Mouse (Mus musculus): ENCODE results near the gene Tsc1.

Gene Tsc1

DNA sequence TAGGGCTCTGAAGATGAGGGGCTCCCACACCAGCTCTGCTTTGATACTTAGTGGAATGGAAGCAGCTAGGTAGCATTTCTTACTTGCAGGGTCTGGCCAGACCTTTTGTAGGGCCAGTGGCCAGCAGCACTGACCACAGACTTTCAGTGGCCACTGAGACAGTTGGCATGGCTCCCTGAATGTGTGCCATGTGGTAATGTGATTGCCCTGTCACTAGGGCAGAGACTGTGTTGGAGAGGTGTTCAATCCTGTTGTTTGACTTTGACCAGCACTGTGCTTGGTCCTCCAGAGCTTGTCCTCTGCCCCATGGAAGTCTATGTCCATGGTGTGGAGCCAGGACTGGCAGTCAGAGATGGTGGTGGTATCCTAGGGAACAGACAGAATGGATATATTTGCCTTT, 9.5 kb downstream of the Tsc1 start:
- no peak for ATAC-seq (ENCODE audit: low TSS enrichment)

DNA sequence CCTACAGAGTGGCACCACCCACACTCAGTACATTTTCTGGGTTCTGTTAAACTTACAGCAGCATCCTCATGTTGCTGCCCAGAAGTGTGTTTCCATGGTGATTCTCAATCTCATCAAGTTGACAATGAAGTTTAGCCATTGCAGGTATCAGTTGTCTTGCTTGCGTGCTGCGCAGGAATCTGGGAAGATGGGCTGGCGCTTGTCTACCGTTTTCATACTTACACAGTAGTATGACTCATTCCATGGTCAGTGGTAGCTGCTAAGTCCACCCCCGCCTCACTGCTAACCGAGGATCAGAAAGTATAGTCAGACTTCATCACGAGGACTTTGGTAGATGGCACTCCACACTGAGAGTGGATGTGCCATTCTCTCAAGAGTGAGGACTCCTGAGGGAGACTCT, 12.3 kb downstream of the Tsc1 start:
- peak; percentile 97 for ATAC-seq (ENCODE audit: low TSS enrichment)

DNA sequence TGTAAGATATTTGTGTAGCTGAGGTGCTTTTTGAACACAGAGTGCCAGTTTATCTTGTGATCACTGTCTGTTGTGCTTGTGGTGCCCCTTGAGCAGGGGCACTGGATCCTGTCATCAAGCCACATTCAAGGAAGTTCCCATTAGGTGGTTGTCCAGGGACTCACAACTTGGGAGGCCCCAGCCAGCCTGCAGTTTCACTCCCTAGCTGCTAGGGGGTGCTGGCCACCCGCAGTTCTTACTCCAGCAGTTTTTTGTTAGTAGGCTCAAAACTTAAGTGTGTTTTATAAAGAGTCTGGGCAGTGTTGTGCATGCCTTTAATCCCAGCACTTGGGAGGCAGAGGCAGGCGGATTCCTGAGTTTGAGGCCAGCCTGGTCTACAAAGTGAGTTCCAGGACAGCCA, 13.3 kb downstream of the Tsc1 start:
- no peak for ATAC-seq (ENCODE audit: low TSS enrichment)

DNA sequence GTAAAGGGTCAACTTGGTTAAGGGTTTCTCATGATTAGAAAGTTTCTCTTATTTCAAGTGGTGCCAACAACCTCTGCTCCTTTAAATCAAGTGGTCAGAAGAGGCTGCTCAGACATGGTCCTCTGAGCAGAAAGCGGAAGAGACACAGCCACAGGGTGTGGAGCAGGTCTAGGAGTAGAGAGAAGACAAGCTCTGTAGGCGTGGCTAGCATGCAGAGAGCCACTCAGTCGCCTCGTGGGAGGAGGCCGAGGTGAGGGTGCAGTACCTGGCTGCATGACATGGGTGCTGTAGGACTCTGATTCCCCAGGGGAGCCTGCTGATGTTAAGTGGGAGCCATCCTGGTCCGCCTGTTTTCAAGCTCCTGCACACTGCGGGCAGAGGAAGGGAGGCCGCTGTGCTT, 15.2 kb downstream of the Tsc1 start:
- ATAC-seq (ENCODE audit: low TSS enrichment): no peak

DNA sequence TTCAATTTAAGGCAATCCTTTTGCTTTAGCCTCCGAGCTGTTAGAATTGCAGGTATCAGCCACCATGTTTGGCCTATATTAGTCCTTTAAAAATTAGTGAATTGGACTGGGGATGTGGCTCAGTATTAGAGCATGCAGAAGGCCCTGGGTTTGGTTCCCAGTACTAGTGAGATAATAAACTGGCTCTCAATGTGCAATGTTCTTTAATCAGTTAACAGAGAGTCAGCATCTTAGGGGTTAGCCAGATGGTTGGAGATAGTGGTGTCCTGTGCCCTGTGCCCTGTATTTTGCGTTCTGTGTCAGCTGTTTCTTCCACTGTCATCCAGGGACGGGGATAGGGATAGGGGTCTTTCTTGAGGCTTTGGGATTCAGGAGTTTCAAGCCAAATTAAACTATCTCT, 21.9 kb downstream of the Tsc1 start:
- no peak for ATAC-seq (ENCODE audit: low TSS enrichment)

DNA sequence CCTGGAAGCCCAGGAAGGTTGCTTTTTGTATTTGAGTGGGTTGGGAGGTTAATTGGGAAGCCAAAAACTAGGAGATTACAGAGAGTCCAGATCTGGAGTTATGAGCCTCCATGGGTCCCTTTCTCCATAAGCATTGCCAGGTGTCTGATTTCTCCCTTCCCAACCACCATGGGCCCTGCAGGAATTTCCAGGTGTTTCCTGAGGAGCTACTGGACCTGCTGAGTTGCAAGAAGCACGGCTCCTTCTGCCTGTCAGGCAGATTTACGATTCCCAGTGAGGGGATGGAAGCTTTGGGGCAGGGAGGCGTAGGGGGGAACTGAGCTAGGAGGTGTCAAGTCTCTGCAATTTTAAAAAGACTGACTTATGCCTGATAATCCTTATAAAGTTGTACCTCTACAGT, 24.8 kb downstream of the Tsc1 start:
- ATAC-seq (ENCODE audit: low TSS enrichment): no peak

DNA sequence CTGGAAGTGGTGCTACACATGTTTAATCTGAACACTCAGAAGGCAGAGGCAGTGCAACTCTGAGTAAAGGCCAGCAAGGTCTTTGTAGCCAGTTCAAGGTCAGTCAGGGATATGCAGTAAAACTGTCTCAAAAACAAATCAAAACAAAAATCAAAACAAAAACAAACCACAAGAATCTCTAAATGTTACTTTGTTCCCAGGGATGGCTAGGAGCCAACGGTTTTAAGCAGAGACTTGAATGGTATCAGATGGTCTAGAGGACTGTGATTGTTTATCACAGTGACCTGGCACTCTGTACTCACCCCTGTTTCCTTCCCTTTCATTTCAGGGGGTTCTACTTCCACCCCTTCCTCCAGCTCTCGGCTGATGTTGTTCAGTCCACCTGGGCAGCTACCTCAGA, 30.4 kb downstream of the Tsc1 start:
- ATAC-seq (ENCODE audit: low TSS enrichment): no peak

DNA sequence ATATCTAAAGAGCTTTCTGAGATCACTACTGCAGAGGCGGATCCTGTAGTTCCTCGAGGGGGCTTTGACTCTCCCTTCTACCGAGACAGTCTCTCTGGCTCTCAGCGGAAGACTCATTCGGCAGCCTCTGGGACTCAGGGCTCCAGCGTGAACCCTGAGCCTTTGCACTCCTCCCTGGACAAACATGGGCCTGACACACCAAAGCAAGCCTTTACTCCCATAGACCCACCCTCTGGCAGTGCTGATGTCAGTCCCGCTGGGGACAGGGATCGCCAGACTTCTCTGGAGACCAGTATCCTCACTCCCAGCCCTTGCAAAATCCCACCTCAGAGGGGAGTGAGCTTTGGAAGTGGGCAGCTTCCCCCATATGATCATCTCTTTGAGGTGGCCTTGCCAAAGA, 35.0 kb downstream of the Tsc1 start:
- no peak for ATAC-seq (ENCODE audit: low TSS enrichment)

DNA sequence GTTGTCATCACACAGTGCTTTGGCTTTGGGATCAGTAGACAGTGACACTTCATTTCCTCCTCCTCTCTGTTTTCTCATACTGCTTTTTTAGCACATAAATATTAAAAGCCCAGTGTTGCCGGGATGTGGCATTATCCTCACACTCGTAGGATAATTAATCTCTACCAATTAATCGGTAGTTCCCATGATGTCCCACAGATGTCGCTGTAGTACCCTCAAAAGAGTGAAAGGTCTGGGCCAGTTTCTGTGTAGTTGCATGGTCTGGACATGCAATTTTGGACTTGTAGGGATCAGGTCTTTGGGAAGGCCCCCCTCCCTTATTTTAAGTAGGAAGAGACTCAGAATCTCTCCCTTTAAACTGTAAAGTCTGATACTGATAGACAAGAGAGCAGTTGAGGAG, 39.7 kb downstream of the Tsc1 start:
- no peak for ATAC-seq (ENCODE audit: low TSS enrichment)

DNA sequence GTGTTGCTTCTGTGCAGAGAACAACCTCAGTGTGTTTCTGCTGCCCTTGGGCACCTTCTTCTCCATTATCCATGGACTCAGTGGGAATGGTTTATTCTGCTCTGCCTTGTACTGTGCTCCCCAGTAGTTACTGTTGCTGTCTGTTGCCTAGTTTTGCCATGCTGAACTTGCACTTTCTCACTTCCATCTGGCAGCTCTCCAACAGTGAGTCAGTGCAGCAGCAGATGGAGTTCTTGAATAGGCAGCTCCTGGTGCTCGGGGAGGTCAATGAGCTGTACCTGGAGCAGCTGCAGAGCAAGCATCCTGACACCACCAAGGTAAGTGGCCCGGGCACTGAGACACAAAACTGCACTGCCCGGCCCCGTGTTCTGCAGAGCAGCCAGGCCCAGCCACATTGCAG, 40.7 kb downstream of the Tsc1 start:
- peak; percentile 53; the same call in 1 of the 2 replicates for ATAC-seq (ENCODE audit: low TSS enrichment)

DNA sequence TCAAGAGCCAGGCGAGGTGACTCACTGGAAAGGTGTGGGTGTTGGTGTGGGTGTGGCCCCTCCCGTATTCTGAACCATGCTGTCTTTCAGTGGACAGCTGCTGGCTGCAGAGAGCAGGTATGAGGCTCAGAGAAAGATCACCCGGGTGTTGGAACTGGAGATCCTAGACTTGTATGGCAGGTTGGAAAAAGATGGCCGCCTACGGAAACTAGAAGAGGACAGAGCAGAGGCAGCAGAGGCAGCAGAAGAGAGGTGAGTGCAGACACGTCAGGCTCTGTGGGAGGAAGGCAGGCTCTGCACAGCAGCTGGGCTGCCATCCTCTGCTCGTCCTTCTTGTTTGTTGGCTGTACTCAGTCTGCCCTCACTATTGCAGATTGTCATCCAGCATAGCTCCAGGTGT, 44.9 kb downstream of the Tsc1 start:
- peak; percentile 61; the same call in 1 of the 2 replicates for ATAC-seq (ENCODE audit: low TSS enrichment)

DNA sequence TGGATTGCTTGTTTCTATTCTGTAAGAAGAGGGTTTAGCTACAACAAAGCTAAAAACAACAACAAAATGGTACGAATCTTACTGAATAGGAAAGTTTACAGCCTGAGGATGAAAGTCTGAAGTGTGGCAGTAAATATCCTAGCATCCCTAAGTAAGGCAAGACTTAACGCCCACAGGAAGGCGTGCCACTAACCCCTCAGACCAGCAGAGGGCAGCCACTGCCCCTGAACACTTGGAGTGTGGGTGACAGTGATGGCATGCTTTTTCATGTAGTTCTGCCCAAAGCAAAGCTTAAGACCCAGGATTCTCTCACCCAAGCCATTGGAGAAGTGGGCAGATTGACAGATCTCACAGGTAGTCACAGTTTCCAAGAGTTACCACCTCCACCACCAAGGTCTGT, 47.4 kb downstream of the Tsc1 start:
- no peak for ATAC-seq (ENCODE audit: low TSS enrichment)

DNA sequence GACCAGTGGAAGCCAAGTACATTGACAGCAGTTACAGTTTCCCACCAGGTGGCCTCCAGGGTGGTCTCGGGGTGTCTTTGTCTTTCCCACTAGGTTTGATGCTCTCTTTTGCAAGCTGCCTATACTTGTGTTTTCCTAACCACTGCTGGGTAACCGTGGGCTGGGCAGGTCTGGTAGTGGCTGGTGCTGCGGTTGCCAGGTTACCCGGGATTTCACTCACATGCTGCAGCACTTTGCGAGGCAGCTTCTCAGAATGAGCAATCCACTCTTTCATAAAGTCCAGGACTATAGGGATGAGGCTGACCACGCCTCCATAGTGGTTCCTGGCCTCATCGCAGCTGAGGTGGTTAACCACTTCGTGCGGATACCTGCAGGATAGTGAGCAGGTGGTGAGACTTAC, 51.7 kb downstream of the Tsc1 start:
- ATAC-seq (ENCODE audit: low TSS enrichment): peak; percentile 38; the same call in 1 of the 2 replicates

DNA sequence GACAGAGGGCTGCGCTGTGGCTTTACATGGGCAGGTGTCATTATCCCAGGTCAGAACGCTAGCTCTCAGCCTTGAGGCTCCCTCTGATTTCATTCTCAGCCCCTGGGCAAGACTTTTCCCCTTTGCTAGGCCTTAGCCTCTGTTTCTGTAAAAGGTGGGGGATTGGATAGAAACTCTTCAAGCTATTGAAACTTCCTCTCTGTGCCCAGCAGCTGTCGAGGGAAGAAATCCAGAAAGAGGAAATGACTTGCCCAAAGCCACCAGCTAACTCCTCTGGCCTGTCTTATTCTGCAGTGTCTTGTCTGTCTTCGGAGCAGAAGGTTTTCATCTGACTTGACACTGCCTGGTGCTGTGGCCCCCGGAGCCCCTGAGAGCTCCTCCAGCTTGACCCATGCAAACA, 57.5 kb downstream of the Tsc1 start:
- no peak for ATAC-seq (ENCODE audit: low TSS enrichment)

DNA sequence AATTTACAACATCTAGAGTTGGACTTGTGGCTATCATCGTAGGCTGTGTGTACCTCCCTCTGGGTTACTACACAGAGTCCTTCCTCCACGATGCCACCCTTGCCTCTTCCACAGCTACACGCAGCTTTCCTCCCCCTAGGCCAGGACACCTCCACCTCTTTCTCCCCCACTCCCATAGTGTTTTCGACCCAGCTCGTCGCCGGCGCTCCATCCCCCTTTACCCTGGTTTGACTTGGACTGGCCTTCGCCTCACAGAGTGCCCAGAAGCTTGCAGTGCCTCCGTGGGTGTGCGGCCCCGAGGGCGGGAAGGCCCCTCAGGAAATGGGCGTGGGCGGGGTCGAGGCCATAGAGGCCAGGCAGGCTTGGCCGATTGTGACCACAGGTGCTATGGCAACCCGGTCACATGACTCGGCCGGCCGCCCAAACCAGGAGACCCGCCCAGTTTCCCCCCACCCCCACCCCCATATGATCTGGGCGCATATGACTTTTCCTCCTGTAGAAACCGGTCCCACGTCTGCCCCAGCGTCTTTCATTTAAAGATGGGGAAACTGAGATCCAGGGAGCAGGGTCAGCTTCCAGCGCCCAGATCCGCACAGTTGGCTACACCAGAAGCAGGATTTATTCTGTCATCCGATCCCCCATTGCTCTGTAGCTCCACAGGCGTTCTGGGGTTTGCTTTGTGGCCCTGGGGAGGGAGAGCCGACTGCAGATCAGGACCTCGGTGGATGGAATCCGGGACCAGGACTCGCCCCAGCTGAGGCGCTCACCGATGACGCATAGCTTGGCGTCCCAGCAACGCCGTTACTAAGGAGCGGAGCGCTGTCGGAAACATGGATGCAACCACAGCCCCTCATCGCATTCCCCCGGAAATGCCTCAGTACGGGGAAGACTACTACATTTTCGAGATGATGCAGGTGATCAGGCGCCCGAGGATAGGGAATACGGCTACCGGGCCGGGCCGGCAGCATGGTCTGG, 58.6 kb downstream of the Tsc1 start, which contains the start of the genes Spaca9 and Ak8:
TSS of gene Spaca9 (minus strand) at position 367 of the 975 bp plus-strand sequence.
TSS of gene Ak8 (plus strand) at position 804 of the 975 bp plus-strand sequence.
- peak; percentile 94 for ATAC-seq (ENCODE audit: low TSS enrichment)

DNA sequence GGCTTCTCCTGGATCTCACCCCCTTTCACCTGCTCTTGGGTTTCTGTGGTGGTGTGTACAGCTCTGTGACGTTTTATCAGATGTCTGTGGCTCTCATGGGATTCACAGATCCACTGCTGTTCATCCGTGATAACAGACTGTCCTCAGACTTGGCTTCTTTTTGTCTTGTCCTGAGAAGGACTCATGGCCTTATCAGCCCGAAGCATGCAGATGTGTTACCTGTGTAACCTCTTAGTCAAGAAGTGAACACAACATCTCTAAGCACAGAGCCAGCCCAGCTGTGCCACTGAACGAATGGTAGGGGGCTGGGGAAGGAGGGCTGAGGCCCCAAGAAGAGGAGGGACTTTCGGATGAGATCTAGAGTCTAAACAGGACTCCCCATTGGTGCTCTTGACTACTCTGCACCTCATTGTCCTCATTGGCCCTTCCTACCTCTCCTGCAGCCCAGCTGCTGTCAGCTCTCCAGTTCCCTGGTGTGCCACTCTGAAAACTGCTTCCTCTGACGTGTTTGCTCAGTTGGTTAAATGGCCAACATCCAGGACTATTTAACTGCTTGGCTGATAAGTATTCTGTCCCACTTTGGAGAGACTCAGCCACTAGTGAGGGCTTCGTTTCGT, 60.7 kb downstream of the Tsc1 start:
- no peak for ATAC-seq (ENCODE audit: low TSS enrichment)

DNA sequence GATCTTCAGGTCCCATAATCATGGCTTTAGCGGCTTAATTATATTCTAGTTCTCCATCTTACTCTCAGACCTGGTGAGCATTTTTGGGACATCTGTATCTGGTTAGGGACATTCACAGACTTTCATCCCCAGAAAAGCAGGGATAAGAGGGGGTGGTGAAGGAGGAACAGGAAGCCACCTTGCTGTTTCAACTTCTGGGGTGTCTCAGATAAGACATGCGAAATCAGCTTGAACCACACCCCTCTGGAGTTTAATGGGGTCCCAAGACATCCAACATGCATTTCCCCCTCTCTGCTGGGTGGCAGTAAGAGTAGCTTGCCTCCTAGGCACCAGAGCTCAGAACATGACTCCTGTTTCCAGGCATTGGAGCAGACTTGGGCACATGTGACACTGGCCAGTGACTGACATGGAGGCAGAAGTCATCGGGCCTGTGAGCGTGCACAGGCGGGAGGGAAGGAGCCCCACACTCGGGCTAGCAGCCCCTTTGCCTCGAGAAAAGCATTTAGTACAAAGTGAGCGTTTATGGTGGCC, 65.1 kb downstream of the Tsc1 start:
- ATAC-seq (ENCODE audit: low TSS enrichment): no peak

DNA sequence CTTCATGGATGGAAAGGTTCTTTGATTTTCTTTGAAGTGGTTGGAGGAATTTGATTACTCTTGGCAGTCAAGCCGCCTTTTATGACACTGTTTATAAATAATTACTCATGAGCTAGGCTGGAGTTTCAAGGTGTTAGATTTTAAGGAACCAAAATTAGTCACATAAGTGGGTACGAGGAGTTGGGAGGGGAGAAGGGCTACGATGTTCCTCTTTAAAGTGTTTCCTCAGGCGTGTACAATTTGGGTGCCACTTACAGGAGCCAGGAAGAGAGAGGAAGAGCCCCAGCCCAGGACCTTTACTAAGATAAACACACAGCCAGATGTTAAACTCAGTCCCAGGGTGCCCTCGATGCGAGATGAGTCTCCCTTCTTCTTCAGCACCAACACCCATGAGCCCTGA, 65.8 kb downstream of the Tsc1 start:
- no peak for ATAC-seq (ENCODE audit: low TSS enrichment)

DNA sequence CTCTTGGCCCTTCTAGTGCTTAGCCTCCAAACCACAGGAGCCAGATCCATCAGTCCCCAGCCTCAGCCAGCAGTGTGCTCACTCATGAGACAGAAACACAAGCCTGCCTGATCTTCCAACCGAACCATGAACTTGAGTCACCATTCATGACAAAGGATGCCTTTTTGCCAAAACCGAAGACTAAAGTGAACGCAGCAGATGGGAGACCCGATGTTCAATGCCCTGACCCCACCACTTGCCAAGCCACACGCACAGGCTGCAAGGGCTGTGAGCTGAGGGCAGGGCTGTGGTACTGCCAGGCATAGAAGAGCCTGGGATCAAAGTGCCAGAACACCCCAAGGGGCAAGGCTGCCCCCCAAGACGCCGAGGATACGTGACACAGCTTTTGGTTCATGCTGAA, 72.0 kb downstream of the Tsc1 start:
- ATAC-seq (ENCODE audit: low TSS enrichment): no peak

DNA sequence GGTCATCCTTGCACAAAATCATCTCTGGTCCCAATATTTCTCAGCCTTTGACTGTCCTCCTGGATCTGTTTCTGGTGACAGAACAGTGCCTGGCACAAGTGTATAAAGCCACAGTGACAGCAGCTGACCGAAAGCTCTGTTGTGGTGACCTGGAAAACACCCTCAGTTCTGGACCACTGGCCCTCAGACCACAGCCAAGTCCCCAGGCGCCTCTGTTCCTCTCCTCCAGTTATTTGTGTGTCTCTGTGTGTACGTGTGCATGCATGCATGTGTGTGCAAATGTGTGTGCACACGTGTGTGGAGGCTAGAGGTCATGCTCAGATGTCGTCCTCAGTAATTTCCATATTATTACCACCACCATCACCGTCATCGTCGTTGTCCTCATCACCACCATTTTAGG, 81.4 kb downstream of the Tsc1 start:
- ATAC-seq (ENCODE audit: low TSS enrichment): no peak

DNA sequence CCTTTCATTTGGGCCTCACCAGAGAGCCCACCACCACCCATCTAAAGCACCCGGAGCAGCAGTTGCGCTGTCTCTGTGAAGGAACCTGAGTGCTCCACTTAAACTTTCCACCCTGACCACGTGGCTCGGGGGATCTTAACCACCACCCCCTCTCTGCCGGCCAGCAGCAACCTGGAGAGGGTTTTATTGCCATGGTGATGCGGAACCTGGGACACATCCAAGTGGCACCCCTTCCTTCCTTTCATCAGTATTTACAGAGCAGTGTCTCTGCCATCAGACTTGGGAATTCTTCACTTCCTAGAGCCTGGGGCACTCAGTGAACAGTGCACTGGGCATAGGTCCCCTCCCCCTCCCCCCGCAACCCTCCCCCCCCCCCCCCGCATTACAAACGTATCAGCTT, 82.9 kb downstream of the Tsc1 start:
- no peak for ATAC-seq (ENCODE audit: low TSS enrichment)

DNA sequence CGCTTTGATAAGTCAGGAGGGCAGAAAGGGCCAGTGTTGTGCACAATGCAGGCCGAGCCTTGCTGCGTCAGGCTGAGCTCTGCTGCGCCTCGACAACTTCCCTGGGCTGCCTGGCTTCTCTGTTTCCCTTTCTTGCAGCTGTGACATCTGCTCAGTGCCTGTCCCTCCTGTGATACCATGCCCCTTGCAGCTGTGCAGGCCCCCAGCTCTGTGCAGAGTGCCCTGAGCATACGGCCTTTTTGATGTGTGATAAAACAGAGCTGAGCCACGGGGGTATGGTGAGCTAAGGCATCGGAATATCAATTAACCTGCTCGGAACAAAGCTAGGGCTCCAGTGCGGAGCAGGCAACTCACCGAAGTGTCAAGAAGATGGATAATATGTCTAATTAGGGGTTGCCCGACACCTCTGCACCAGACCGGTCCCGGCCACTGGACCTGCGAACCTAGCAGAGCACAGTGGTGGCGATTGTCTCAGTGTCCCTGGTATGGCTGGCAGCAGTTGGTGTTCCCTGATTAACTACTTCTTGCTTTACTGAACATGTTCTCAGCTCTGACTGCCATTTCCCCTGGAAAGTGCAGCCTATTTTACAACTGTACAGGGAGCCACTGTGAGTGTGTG, 86.9 kb downstream of the Tsc1 start:
- no peak for ATAC-seq (ENCODE audit: low TSS enrichment)
